Mouse (Mus musculus): ENCODE results near the gene Gnb2. TPM values are rescaled to one million over a fixed set of nuclear protein-coding genes. Genes with fewer than 3 reads are reported as not detected.

Gene Gnb2
- polyA plus RNA-seq, 1 experiment: 1,215 TPM

DNA sequence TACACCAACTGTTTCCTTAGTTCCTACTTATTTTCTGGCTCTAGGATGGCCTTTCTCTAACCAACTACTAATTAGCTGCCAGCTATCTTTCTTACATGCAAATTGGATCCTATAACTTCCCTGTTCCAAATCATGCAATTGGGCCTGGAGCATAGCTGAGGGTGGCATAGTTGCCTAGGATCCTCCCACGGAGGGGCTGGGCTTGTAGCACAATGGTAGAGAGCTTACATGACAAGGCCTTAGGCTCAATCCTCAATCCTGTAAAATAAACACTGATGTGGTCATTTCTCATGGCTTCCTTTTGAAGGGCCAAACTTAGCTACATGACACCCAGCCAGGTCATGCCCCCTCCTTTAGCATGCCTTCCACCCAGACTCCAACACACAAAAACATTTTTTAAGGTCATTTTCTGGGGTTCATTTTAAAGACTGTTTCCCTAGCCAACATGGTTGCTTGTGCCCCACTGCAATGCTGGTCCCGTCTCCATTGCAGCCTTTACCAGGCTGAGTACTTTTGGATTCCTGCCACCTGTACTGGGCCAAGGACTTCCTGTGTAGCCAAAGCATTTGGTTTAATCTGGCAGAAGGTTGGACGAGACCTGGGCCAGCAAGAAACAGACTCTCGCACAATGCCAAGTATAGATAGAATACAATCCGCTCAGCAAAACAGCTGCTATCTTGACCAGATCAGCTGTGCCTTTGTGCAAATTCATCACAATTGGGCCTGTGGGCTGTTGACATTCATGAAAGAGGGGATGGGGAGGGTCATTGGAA lies 8.6 kb upstream of the Gnb2 start:
- Histone ChIP-seq H3K4me3 (ENCODE audit: low read depth, low read length) (no peak overlapping the region), H3K36me3 (ENCODE audit: control insufficient read depth, insufficient read depth, low read length) (no peaks in the 10 kb centered on the region), H3K27me3 (ENCODE audit: control insufficient read depth, insufficient read depth, low read length) (no peaks in the 10 kb centered on the region), H3K4me1 (ENCODE audit: control insufficient read depth, insufficient read depth, insufficient read length, low read length) (peaks cover 2% of the 10 kb centered on the region; the same call in 1 of the 2 replicates), H3K27ac (ENCODE audit: insufficient read depth, low read depth, low read length) (no peak overlapping the region)
- WGBS: 70% methylated on average over 5 of the region's 5 CpGs
- TF ChIP-seq POLR2A (IDR thresholded peaks at IDR 0.05; ENCODE audit: low read depth, low read length) (no peak), CTCF (IDR thresholded peaks at IDR 0.05; ENCODE audit: extremely low read depth, insufficient read length, insufficient replicate concordance, low read depth, low read length) (no peak)

DNA sequence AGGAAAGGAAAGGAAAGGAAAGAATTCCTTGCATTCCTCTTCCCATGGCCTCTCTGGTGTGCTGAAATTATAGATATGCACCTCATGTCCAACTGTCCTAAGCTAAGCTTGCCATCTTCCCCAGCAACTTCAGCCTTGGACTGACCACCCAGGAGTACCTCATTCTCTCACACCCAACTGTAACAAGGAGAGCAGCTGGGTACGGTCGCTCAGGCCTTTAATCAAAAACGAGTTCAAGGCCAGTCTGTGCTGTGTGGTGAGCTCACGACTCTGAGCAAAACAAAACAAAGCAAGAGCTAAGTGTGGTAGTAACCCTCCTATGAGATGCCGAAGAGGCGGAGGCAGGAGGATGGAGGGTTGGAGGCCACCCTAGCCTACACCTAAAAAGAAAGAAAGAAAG lies 7.7 kb upstream of the Gnb2 start:
- no peak for TF ChIP-seq POLR2A (IDR thresholded peaks at IDR 0.05; ENCODE audit: low read depth, low read length)
- no peak for TF ChIP-seq CTCF (IDR thresholded peaks at IDR 0.05; ENCODE audit: extremely low read depth, insufficient read length, insufficient replicate concordance, low read depth, low read length)
- peaks cover 2% of the 10 kb centered on the region; the same call in 1 of the 2 replicates for H3K4me1 ChIP-seq (ENCODE audit: control insufficient read depth, insufficient read depth, insufficient read length, low read length)
- H3K4me3 ChIP-seq (ENCODE audit: low read depth, low read length): no peak overlapping the region
- H3K27ac ChIP-seq (ENCODE audit: insufficient read depth, low read depth, low read length): no peak overlapping the region
- WGBS: 81% methylated on average over 6 of the region's 6 CpGs
- H3K27me3 ChIP-seq (ENCODE audit: control insufficient read depth, insufficient read depth, low read length): no peaks in the 10 kb centered on the region
- H3K36me3 ChIP-seq (ENCODE audit: control insufficient read depth, insufficient read depth, low read length): no peaks in the 10 kb centered on the region

DNA sequence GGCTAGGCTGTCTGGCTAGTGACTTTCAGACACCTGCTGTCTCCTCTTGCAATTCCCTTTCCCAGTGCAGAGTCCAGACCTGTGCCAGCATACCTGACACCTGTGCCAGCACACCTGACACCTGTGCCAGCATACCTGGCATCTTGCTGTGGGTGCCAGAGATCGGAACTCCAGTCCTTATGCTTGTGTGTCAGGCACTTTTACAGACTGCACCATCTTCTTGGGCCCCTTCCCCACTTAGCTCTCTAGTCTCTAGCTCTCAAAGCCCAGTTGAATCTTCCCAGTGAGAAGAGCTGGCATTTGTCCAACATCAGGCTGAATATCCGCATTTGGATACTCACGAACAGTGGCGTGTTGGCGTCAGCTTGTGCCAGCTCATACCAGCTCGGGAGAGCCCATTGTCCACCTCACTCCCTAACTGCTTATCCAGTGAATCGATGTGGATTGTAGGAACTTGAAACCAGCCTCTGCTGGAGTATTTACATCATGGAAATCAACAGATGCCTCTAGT lies 6.0 kb upstream of the Gnb2 start:
- 19% methylated on average over 7 of the region's 7 CpGs for WGBS
- no peak overlapping the region for H3K27ac ChIP-seq (ENCODE audit: insufficient read depth, low read depth, low read length)
- no peak overlapping the region for H3K4me3 ChIP-seq (ENCODE audit: low read depth, low read length)
- H3K27me3 ChIP-seq (ENCODE audit: control insufficient read depth, insufficient read depth, low read length): no peaks in the 10 kb centered on the region
- H3K4me1 ChIP-seq (ENCODE audit: control insufficient read depth, insufficient read depth, insufficient read length, low read length): peaks cover 6% of the 10 kb centered on the region; the same call in 1 of the 2 replicates
- TF ChIP-seq POLR2A (IDR thresholded peaks at IDR 0.05; ENCODE audit: low read depth, low read length): no peak
- no peaks in the 10 kb centered on the region for H3K36me3 ChIP-seq (ENCODE audit: control insufficient read depth, insufficient read depth, low read length)

DNA sequence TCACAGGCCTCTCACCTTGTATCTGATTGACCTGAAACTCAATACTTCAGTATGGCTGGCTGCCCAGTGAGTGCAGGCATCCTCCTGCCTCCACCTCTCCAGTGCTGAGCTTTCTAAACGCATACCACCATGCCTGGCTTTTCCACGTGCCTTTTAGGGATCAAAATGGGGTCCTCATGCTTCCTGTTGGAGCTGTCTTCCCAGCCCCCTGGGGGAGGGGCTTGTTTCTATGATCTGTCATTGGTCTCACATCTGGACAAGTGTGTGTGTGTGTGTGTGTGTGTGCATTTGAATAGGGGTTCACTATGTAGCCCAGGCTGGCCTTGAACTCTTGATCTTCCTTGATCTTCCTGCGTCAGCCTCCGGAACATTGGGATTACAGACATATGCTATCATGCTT lies 4.2 kb upstream of the Gnb2 start:
- Histone ChIP-seq H3K27me3 (ENCODE audit: control insufficient read depth, insufficient read depth, low read length) (no peaks in the 10 kb centered on the region), H3K27ac (ENCODE audit: insufficient read depth, low read depth, low read length) (no peak overlapping the region), H3K4me3 (ENCODE audit: low read depth, low read length) (no peak overlapping the region), H3K4me1 (ENCODE audit: control insufficient read depth, insufficient read depth, insufficient read length, low read length) (peaks cover 6% of the 10 kb centered on the region; the same call in 1 of the 2 replicates), H3K36me3 (ENCODE audit: control insufficient read depth, insufficient read depth, low read length) (no peaks in the 10 kb centered on the region)
- WGBS: 72% methylated on average over 4 of the region's 4 CpGs
- TF ChIP-seq POLR2A (IDR thresholded peaks at IDR 0.05; ENCODE audit: low read depth, low read length) (no peak), CTCF (IDR thresholded peaks at IDR 0.05; ENCODE audit: extremely low read depth, insufficient read length, insufficient replicate concordance, low read depth, low read length) (no peak)

DNA sequence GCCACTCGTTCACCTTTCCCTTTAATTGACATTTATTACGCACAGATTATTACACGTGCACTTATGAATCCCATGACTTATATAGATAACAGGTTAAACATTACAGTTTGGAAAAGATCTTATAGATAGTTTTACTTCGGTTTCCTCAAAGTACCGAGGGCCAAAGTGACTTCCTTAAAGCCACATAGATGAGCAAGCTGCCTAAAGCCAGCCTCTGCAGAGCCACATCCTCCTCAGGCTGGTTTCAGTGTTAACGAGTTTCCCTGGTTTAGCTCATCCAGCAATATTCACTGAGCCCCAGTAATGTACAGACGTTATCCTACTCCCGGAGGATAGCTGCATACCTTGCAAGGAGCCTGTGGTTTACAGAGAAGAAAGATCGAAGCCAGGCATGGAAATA lies 2.0 kb upstream of the Gnb2 start:
- TF ChIP-seq POLR2A (IDR thresholded peaks at IDR 0.05; ENCODE audit: low read depth, low read length) (no peak), CTCF (IDR thresholded peaks at IDR 0.05; ENCODE audit: extremely low read depth, insufficient read length, insufficient replicate concordance, low read depth, low read length) (no peak)
- 23% methylated on average over 9 of the region's 9 CpGs for WGBS
- no peak overlapping the region for H3K4me3 ChIP-seq (ENCODE audit: low read depth, low read length)
- no peaks in the 10 kb centered on the region for H3K27me3 ChIP-seq (ENCODE audit: control insufficient read depth, insufficient read depth, low read length)
- no peaks in the 10 kb centered on the region for H3K36me3 ChIP-seq (ENCODE audit: control insufficient read depth, insufficient read depth, low read length)
- H3K4me1 ChIP-seq (ENCODE audit: control insufficient read depth, insufficient read depth, insufficient read length, low read length): peaks cover 6% of the 10 kb centered on the region; the same call in 1 of the 2 replicates
- H3K27ac ChIP-seq (ENCODE audit: insufficient read depth, low read depth, low read length): 0 out of 2 replicates have a peak overlapping the region, but pooled peaks have one; percentile 65

DNA sequence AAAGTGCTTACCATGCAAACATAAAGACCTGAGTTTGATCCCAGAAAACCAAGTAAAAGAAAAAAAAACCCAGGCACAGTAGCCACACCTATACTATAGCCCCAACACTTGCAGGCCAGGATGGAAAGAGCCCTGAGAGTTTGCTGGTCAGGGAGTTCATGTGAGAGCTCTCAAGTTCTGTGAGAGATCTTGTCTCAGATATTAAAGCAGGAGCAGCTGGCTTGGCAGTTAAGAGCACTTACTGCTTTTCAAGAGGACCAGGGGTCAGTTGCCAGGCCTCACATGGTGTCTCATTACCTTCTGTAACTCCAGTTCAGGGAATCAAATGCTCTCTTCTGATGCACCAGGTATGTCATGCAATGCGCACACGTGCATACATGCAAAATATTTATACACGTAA lies 1.5 kb upstream of the Gnb2 start:
- Histone ChIP-seq H3K4me1 (ENCODE audit: control insufficient read depth, insufficient read depth, insufficient read length, low read length) (peaks cover 8% of the 10 kb centered on the region), H3K36me3 (ENCODE audit: control insufficient read depth, insufficient read depth, low read length) (peaks cover 5% of the 10 kb centered on the region), H3K27ac (ENCODE audit: insufficient read depth, low read depth, low read length) (peak overlapping the region; percentile 65), H3K27me3 (ENCODE audit: control insufficient read depth, insufficient read depth, low read length) (no peaks in the 10 kb centered on the region), H3K4me3 (ENCODE audit: low read depth, low read length) (no peak overlapping the region)
- 71% methylated on average over 3 of the region's 3 CpGs for WGBS
- TF ChIP-seq CTCF (IDR thresholded peaks at IDR 0.05; ENCODE audit: extremely low read depth, insufficient read length, insufficient replicate concordance, low read depth, low read length) (no peak), POLR2A (IDR thresholded peaks at IDR 0.05; ENCODE audit: low read depth, low read length) (no peak)

DNA sequence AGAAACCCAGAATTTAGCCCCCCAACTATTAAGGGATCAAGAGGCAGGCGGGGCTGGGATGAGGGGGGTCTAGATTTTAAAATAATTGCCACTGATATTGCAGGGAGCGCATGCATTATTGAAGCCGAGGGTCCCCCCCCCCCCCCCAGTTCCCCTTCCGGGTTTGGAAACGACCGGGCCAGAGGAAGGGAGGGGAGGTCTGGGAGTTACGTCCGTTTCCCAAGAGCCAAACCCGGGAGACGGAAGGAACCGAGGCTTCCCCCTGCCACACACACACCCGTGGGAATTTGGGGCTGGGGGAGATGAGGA lies 548 bp downstream of the Gnb2 start:
- WGBS: 0% methylated on average over 12 of the region's 12 CpGs
- Histone ChIP-seq H3K27ac (ENCODE audit: insufficient read depth, low read depth, low read length) (peak overlapping the region; percentile 93), H3K36me3 (ENCODE audit: control insufficient read depth, insufficient read depth, low read length) (peaks cover 25% of the 10 kb centered on the region), H3K27me3 (ENCODE audit: control insufficient read depth, insufficient read depth, low read length) (no peaks in the 10 kb centered on the region), H3K4me1 (ENCODE audit: control insufficient read depth, insufficient read depth, insufficient read length, low read length) (peaks cover 6% of the 10 kb centered on the region), H3K4me3 (ENCODE audit: low read depth, low read length) (peak overlapping the region; percentile 88)
- no peak for TF ChIP-seq POLR2A (IDR thresholded peaks at IDR 0.05; ENCODE audit: low read depth, low read length)
- TF ChIP-seq CTCF (IDR thresholded peaks at IDR 0.05; ENCODE audit: extremely low read depth, insufficient read length, insufficient replicate concordance, low read depth, low read length): no peak
